Mouse (Mus musculus) embryonic fibroblast, embryonic 13.5 days (primary cell): Measurements from ENCODE around the gene Ccdc102a.

ENCODE experiments used
- CTCF ChIP-seq: IDR thresholded peaks from 2 replicates; pipeline ENCODE4 v1.5.1; 2011; ENCODE audit warnings: mild to moderate bottlenecking, control low read depth, low read length, moderate library complexity, borderline replicate concordance; ENCODE audit not compliant: insufficient read depth
- POLR2A ChIP-seq: IDR thresholded peaks from 2 replicates; pipeline ENCODE4 v1.6.1; 2011; ENCODE audit warnings: low read depth, mild to moderate bottlenecking, control low read depth, low read length, moderate library complexity

DNA sequence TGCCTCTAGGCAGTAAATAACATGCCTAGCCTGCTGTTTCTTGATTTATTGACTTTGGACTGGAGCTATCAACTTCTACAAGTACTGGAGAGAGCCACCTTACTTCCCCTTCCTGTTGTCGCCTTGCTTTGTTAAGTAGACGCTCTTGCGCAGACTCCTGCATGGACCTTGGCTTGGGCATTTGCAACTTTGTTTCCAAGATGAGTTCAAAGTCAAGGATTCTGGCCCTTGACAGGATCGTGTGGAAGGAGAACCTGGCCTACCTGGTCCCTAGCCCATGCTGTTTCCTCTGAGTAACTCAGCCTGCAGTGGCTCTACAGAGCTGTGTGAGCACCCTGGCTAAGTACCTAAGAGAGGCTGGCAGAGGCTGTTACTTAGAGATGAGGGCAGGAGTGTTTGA lies 49.2 kb upstream of the Ccdc102a start:
- TF ChIP-seq POLR2A (no peak), CTCF (no peak)
